Mouse (Mus musculus) spleen, postnatal 36 days (tissue): ENCODE measurements around the gene Cemip2.
"Not testable (repeated sequence)": the region's sequence is repeated elsewhere in the genome, so short reads cannot be mapped to it uniquely, and the experiment has no call there.

Source experiments
- DNase-seq, 2 experiments: peaks; one replicate each; pipeline ENCODE4 v3.0.0; 2022; ENCODE audit warnings: low spot score in 2 of 2, mixed read lengths in 1 of 2

The Cemip2 gene

GRCm38 (mm10) chr19:21865242-21866055 lies 87.3 kb downstream of the Cemip2 start:
- no peak for DNase-seq

GRCm38 (mm10) chr19:21866094-21866493 lies 88.0 kb downstream of the Cemip2 start:
- DNase-seq, result no peak

- not testable (repeated sequence) for DNase-seq
These were observed 88.6 kb downstream of the Cemip2 start for GRCm38 (mm10) chr19:21866756-21867155.

GRCm38 (mm10) chr19:21868471-21868870 lies 90.3 kb downstream of the Cemip2 start:
- DNase-seq, result no peak

GRCm38 (mm10) chr19:21882110-21882940 lies 104.2 kb downstream of the Cemip2 start:
- DNase-seq, result no peak

GRCm38 (mm10) chr19:21883053-21883452 lies 104.9 kb downstream of the Cemip2 start:
- DNase-seq, result no peak

- no peak for DNase-seq
These were observed 105.8 kb downstream of the Cemip2 start for GRCm38 (mm10) chr19:21883922-21884321.

GRCm38 (mm10) chr19:21884385-21884784 lies 106.2 kb downstream of the Cemip2 start:
- no peak for DNase-seq

- DNase-seq, result no peak
These were observed 108.1 kb downstream of the Cemip2 start for GRCm38 (mm10) chr19:21886166-21886657.

GRCm38 (mm10) chr19:21890699-21891098 lies 112.6 kb downstream of the Cemip2 start:
- DNase-seq, result no peak

GRCm38 (mm10) chr19:21894792-21895191 lies 116.7 kb downstream of the Cemip2 start:
- no peak for DNase-seq

- DNase-seq, result peak; percentile 8 to 17
These were observed 117.4 kb downstream of the Cemip2 start for GRCm38 (mm10) chr19:21895540-21895939.

GRCm38 (mm10) chr19:21897122-21897827 lies 119.1 kb downstream of the Cemip2 start:
- peak; percentile 83 to 88 for DNase-seq

GRCm38 (mm10) chr19:21898015-21898939 lies 120.1 kb downstream of the Cemip2 start:
- DNase-seq, result no peak
